Mouse (Mus musculus): ENCODE measurements around the gene Secisbp2l. TPM values are rescaled to one million over a fixed set of nuclear protein-coding genes. Genes with fewer than 3 reads are reported as not detected.

The Secisbp2l gene
- total and polyA plus RNA-seq, 3 experiments, result 8.7 to 15.1 (median 8.9) TPM

- Histone ChIP-seq H3K27ac (ENCODE audit: insufficient read depth, low read depth) (no peak overlapping the region), H3K27me3 (replicated peaks) (no peaks in the 10 kb centered on the region), H3K4me1 (ENCODE audit: control insufficient read depth in 1 of 2, insufficient read depth in 2 of 2) (peaks cover 13 to 62% of the 10 kb centered on the region in 2 experiments), H3K36me3 (replicated peaks in 1 of 2; ENCODE audit: control insufficient read depth in 1 of 2, insufficient read depth in 1 of 2, low read length in 1 of 2) (peaks cover 7 to 35% of the 10 kb centered on the region in 2 experiments), H3K9me3 (replicated peaks; ENCODE audit: low read length) (no peaks in the 10 kb centered on the region), H3K79me2 (replicated peaks; ENCODE audit: control insufficient read depth, extremely low read depth, insufficient read depth, poor library complexity, severe bottlenecking) (peaks cover 26% of the 10 kb centered on the region), H3K4me2 (ENCODE audit: insufficient read depth, low read depth, poor library complexity, severe bottlenecking) (no peak overlapping the region), H3K4me3 (replicated peaks in 1 of 3; ENCODE audit: low read depth in 2 of 3, low read length in 2 of 3, poor library complexity in 1 of 3) (no peak overlapping the region), H3K9ac (ENCODE audit: insufficient read depth, low read depth) (no peak overlapping the region)
- DNase-seq (ENCODE audit: extremely low read depth), result no peak
- in situ Hi-C loops (cut with MboI; ENCODE audit: low pct_ligation_motif_present, low pct_unique_long_range_greater_than_20kb, low sequenced_read_pairs), result no loop called here
- TF ChIP-seq PAX5 (IDR thresholded peaks at IDR 0.05; ENCODE audit: low read length) (no peak), ZC3H11A (IDR thresholded peaks at IDR 0.05; ENCODE audit: low read depth, low read length) (no peak)
- dilution Hi-C loops (cut with MboI; ENCODE audit: extremely low pct_ligation_motif_present, extremely low pct_unique_long_range_greater_than_20kb, low sequenced_read_pairs), result no loop called here
Measured at GRCm38 (mm10) chr2:125778380-125778779, 4.3 kb downstream of the Secisbp2l start.

- Histone ChIP-seq H3K4me2 (ENCODE audit: insufficient read depth, low read depth, poor library complexity, severe bottlenecking) (peak overlapping the region; percentile 47; the same call in 1 of the 2 replicates), H3K27me3 (replicated peaks) (no peaks in the 10 kb centered on the region), H3K4me1 (ENCODE audit: control insufficient read depth in 1 of 2, insufficient read depth in 2 of 2) (peaks cover 13 to 57% of the 10 kb centered on the region in 2 experiments), H3K9me3 (replicated peaks; ENCODE audit: low read length) (no peaks in the 10 kb centered on the region), H3K36me3 (replicated peaks in 1 of 2; ENCODE audit: control insufficient read depth in 1 of 2, insufficient read depth in 1 of 2, low read length in 1 of 2) (peaks cover 10 to 43% of the 10 kb centered on the region in 2 experiments), H3K79me2 (replicated peaks; ENCODE audit: control insufficient read depth, extremely low read depth, insufficient read depth, poor library complexity, severe bottlenecking) (peaks cover 21% of the 10 kb centered on the region), H3K27ac (ENCODE audit: insufficient read depth, low read depth) (no peak overlapping the region; the same call in 1 of the 2 replicates), H3K4me3 (replicated peaks in 1 of 3; ENCODE audit: low read depth in 2 of 3, low read length in 2 of 3, poor library complexity in 1 of 3) (peak overlapping the region in 1 of 3 experiments; percentile 38), H3K9ac (ENCODE audit: insufficient read depth, low read depth) (no peak overlapping the region; the same call in 1 of the 2 replicates)
- dilution Hi-C loops (cut with MboI; ENCODE audit: extremely low pct_ligation_motif_present, extremely low pct_unique_long_range_greater_than_20kb, low sequenced_read_pairs), result no loop called here
- DNase-seq (ENCODE audit: extremely low read depth), result peak; percentile 40
- no peak for TF ChIP-seq MAFK (IDR thresholded peaks at IDR 0.05; ENCODE audit: insufficient replicate concordance, low read length)
- TF ChIP-seq BHLHE40 (IDR thresholded peaks at IDR 0.05; ENCODE audit: low read depth, low read length), result peak; percentile 75
- TF ChIP-seq ETS1 (conservative IDR thresholded peaks at IDR 0.05; ENCODE audit: low read depth, low read length), result peak; percentile 41; the same call in 1 of the 2 replicates
- TF ChIP-seq IRF4 (IDR thresholded peaks at IDR 0.05; ENCODE audit: low read depth, low read length), result peak; percentile 48; the same call in 1 of the 2 replicates
- TF ChIP-seq RCOR1 (conservative IDR thresholded peaks at IDR 0.05; ENCODE audit: low read depth, low read length), result no peak
- peak; percentile 44; the same call in 1 of the 2 replicates for TF ChIP-seq MXI1 (IDR thresholded peaks at IDR 0.05; ENCODE audit: low read depth, low read length)
- in situ Hi-C loops (cut with MboI; ENCODE audit: low pct_ligation_motif_present, low pct_unique_long_range_greater_than_20kb, low sequenced_read_pairs), result no loop called here
Measured at GRCm38 (mm10) chr2:125777018-125777417, 5.7 kb downstream of the Secisbp2l start.

DNA sequence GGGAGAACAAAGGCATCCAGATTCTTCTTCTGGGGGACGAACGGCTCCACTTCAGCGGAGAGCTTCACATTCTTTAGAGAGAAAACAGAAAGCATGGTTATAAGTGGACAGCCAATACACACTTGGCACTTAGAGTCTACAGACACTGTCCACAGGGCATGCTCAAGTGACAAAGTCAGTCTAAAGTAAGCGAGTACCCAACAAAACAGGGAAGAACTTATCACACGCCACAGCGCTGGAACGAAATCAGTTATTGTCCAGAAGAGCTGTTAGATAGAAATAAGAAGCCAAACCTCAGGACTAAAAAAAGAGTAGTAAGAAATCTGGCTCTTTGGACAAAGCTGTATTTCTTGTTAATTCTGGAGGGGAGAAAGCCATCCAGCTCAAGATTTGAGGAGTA, 7.0 kb downstream of the Secisbp2l start:
- in situ Hi-C loops (cut with MboI; ENCODE audit: low pct_ligation_motif_present, low pct_unique_long_range_greater_than_20kb, low sequenced_read_pairs), result no loop called here

More for the DNA sequence above, 7.0 kb downstream of the Secisbp2l start:
- no peaks in the 10 kb centered on the region for H3K27me3 ChIP-seq (replicated peaks)
- peaks cover 14 to 51% of the 10 kb centered on the region in 2 experiments for H3K36me3 ChIP-seq (replicated peaks in 1 of 2; ENCODE audit: control insufficient read depth in 1 of 2, insufficient read depth in 1 of 2, low read length in 1 of 2)
- dilution Hi-C loops (cut with MboI; ENCODE audit: extremely low pct_ligation_motif_present, extremely low pct_unique_long_range_greater_than_20kb, low sequenced_read_pairs), result no loop called here
- no peak overlapping the region for H3K4me3 ChIP-seq (replicated peaks in 1 of 3; ENCODE audit: low read depth in 2 of 3, low read length in 2 of 3, poor library complexity in 1 of 3)
- TF ChIP-seq ELF1 (IDR thresholded peaks at IDR 0.05; ENCODE audit: low read depth, low read length), result no peak
- no peak for TF ChIP-seq POLR2AphosphoS2 (IDR thresholded peaks at IDR 0.05; ENCODE audit: low read depth, low read length)
- no peak for TF ChIP-seq CHD1 (IDR thresholded peaks at IDR 0.05; ENCODE audit: low read depth, low read length)
- no peak for TF ChIP-seq SIN3A (IDR thresholded peaks at IDR 0.05; ENCODE audit: low read length)
- no peak for TF ChIP-seq CHD2 (IDR thresholded peaks at IDR 0.05; ENCODE audit: low read length)
- no peak for TF ChIP-seq MYC (IDR thresholded peaks at IDR 0.05; ENCODE audit: low read depth, low read length)
- TF ChIP-seq ETS1 (conservative IDR thresholded peaks at IDR 0.05; ENCODE audit: low read depth, low read length), result no peak
- no peak for TF ChIP-seq JUN (IDR thresholded peaks at IDR 0.05; ENCODE audit: insufficient read depth, low read depth, low read length)
- TF ChIP-seq CTCF (conservative IDR thresholded peaks at IDR 0.05 in 1 of 2, IDR thresholded peaks at IDR 0.05 in 1 of 2; ENCODE audit: low read depth in 2 of 2, low read length in 2 of 2), result no peak
- no peak for TF ChIP-seq MEF2A (IDR thresholded peaks at IDR 0.05; ENCODE audit: borderline replicate concordance, low read depth, low read length)
- TF ChIP-seq TCF12 (IDR thresholded peaks at IDR 0.05; ENCODE audit: low read depth, low read length), result no peak
- TF ChIP-seq UBTF (IDR thresholded peaks at IDR 0.05; ENCODE audit: low read depth, low read length), result no peak
- TF ChIP-seq NELFE (IDR thresholded peaks at IDR 0.05; ENCODE audit: low read depth, low read length), result no peak
- no peak for TF ChIP-seq EP300 (IDR thresholded peaks at IDR 0.05; ENCODE audit: low read length)
- no peak for TF ChIP-seq KAT2A (IDR thresholded peaks at IDR 0.05; ENCODE audit: insufficient replicate concordance, low read length)
- TF ChIP-seq MAX (IDR thresholded peaks at IDR 0.05; ENCODE audit: low read length), result no peak
- TF ChIP-seq BHLHE40 (IDR thresholded peaks at IDR 0.05; ENCODE audit: low read depth, low read length), result no peak
- DNase-seq (ENCODE audit: extremely low read depth), result no peak
- H3K9ac ChIP-seq (ENCODE audit: insufficient read depth, low read depth), result no peak overlapping the region
- no peaks in the 10 kb centered on the region for H3K9me3 ChIP-seq (replicated peaks; ENCODE audit: low read length)
- peaks cover 9 to 47% of the 10 kb centered on the region in 2 experiments for H3K4me1 ChIP-seq (ENCODE audit: control insufficient read depth in 1 of 2, insufficient read depth in 2 of 2)
- H3K79me2 ChIP-seq (replicated peaks; ENCODE audit: control insufficient read depth, extremely low read depth, insufficient read depth, poor library complexity, severe bottlenecking), result peaks cover 10% of the 10 kb centered on the region
- no peak overlapping the region for H3K4me2 ChIP-seq (ENCODE audit: insufficient read depth, low read depth, poor library complexity, severe bottlenecking)
- H3K27ac ChIP-seq (ENCODE audit: insufficient read depth, low read depth), result no peak overlapping the region

Data from CH12.LX (cell line).